Mouse (Mus musculus) bone marrow macrophage, adult 2 months (primary cell): ENCODE data around the gene Mrps18b.

Experiments used
- CTCF ChIP-seq: IDR thresholded peaks from 2 replicates; pipeline ENCODE4 v1.5.1; 2012; ENCODE audit warnings: low read depth, mild to moderate bottlenecking, low read length, moderate library complexity
- POLR2A ChIP-seq: IDR thresholded peaks from 2 replicates; pipeline ENCODE4 v1.6.1; 2012; ENCODE audit warnings: mild to moderate bottlenecking, low read depth, low read length, borderline replicate concordance

GRCm38 (mm10) chr17:35865481-35866280 is 50.5 kb downstream of the Mrps18b start, which contains the start of gene Ppp1r18:
- TF ChIP-seq CTCF = no peak
- TF ChIP-seq POLR2A = no peak
